Mouse (Mus musculus): ENCODE measurements around the gene Fcmr. TPM values are rescaled to one million over a fixed set of nuclear protein-coding genes. Genes with fewer than 3 reads are reported as not detected.

Gene Fcmr
- total RNA-seq (2021), result not detected
- long read RNA-seq, experiment 1, result 0 reads
- long read RNA-seq, experiment 2, result 0 reads

DNA sequence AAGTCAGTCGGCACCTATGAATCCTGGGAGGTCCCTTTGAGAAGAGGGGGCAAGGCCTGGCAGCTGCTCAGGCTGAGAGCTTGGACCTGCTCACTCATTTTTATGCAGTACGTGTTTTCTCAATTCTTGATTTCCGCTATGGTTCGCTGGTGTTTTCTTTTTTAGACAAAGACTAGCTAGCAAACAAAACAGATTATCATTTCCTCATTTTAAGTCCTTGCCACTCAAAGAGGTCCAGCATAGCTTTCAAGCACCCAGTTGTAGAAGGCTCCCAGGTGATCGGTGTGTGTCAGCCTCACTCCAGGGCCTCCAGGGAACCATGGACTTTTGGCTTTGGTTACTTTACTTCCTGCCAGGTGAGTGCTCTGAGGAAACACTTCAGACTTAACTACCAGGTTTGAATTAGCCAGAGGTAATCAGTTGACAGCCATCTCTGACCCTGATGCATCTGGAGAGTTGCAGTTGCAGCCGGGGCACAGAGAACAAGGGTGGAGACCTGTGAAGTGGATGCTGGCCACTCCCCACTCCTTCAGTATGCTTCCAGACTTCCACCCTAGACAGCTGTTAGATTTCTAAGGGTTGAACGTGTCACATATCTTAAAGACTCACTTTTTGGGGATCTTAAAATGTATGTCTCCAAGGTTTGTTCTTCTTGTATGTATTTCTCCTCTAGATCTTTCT is at the start of gene Fcmr:
Gene Fcmr (plus strand): TSS at position 129 of the 681 bp plus-strand sequence.
- DNase-seq, result no peak

GRCm38 (mm10) chr1:130819737-130820136 is 45.7 kb upstream of the Fcmr start:
- DNase-seq, result no peak

DNA sequence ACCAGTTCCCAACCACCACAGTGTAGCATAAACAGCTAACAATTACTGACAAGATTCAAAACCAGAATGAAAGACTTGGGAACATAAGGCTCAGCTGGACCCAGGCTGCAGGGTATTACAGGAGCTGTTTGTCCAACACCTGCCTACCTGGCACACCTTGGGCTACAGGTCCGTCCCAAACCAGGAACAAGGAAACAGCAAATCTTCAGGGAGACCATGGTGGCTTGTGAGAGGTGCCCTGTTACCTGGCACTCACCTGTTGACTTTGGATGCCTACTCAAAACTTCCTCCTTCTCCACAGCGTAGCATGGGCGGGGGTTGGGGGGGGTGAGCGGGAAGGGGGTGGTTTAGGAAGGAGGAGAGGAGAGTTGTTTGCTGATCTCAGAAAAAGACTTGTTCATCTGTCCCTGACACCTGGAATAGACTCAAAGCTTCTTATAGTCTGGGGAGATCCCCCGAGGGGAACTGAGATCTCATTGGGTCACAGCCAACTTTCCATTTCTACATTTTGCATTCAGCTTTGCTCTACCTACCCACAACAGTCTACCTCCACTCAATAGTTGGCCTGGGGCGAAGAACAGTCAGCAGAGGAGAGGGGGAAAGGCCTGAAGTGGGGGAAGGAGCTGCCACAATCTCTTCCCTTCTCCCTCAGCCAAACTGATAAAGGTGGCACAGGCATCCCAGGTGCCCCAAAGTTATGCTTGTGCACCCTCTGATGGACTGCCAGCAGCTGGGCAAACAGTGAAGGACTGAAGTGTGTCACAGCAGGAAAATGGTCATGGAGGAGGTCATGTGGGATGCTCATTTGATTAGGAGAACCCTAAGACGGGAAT is 44.9 kb upstream of the Fcmr start:
- no peak for DNase-seq

DNA sequence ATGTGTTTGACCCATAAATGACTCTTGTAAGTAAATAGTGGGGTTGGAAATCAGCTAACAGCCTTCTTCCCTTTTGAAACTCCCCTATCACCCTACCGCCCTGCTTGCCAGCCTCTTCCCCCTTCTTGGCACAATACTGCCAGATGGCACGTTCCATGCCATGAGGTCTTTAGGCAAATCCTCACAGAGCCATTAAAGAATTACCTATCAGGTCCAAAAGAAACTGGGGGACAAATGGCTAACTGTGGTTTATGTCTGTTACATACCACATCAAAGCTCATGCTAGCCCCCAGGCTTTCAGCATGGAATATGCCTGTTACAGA is 44.4 kb upstream of the Fcmr start:
- no peak for DNase-seq

DNA sequence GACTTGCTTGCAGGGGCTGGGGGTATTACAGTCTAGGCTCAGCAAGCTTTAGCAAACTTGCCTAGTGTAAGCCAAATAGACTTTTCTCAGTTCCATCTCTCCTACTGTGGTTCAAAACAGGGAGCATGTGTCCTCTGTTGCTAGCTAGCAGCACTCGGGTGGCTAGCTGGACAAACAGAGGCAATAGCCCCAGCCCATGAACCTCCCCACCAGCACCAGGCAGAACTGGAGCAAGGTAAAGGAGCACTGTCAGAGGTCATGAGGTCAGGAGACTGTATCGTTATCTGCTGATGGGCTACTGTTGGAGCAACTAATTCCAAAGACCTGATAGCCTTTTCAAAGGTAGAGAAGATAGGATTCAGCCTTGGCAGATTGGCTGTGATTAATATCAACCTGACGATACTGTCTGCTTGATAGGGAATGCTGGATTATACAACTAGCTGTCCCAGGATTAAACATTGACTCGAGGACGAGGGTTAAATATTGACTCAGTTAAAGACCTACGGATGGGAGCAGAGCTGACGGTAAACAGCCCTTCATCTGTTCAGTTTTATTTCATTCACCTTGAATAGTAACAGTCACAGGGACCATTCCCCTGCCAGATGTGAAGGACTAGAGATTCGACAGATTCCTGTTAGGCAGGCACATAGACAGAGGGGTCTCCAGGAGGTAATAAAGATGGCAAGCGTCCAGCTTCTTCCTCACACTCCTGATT is 43.4 kb upstream of the Fcmr start:
- DNase-seq, result no peak

DNA sequence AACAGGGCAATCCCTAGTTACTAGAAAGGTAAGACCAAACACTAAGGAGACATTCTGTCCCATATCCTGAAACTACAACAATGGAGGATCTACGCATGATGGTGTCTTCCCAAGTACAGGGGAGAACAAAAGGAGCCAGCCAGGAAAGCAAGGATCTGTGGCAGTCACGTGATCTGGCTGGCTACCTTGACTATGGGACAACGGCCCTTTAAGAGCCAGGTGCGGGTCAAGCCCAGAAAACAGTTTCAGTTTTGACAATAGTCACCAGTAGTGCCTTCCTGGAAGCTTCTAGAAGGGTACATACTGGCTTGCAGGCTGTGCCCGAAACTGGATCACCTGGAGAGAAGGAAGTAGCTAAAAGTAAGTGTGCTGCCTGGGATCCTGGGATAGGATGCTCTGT is 39.0 kb upstream of the Fcmr start, which contains the start of gene Pigr:
Gene Pigr (plus strand): TSS at position 237 of the 400 bp plus-strand sequence.
- DNase-seq, result no peak

DNA sequence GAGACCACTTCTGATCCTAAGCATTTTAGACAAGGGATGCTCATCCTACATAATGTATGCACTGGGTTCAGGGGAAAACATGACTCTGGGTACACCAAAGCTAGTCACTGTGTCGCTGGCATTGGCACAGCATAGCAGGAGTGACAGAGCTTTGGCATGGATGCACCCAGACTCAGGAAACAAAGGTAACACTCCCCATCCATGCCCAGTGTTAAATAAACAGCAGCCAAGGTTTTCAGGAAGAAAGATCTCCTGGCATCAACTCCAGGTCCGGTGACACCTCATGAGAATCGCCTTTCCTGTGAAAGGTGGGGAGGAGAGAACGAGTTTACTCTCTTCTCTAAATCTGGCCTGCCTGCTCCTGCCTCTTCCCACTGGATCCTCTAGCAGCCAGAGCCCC is 36.8 kb upstream of the Fcmr start:
- DNase-seq, result no peak

- no peak for DNase-seq
Measured at GRCm38 (mm10) chr1:130829906-130830830, 35.3 kb upstream of the Fcmr start.

DNA sequence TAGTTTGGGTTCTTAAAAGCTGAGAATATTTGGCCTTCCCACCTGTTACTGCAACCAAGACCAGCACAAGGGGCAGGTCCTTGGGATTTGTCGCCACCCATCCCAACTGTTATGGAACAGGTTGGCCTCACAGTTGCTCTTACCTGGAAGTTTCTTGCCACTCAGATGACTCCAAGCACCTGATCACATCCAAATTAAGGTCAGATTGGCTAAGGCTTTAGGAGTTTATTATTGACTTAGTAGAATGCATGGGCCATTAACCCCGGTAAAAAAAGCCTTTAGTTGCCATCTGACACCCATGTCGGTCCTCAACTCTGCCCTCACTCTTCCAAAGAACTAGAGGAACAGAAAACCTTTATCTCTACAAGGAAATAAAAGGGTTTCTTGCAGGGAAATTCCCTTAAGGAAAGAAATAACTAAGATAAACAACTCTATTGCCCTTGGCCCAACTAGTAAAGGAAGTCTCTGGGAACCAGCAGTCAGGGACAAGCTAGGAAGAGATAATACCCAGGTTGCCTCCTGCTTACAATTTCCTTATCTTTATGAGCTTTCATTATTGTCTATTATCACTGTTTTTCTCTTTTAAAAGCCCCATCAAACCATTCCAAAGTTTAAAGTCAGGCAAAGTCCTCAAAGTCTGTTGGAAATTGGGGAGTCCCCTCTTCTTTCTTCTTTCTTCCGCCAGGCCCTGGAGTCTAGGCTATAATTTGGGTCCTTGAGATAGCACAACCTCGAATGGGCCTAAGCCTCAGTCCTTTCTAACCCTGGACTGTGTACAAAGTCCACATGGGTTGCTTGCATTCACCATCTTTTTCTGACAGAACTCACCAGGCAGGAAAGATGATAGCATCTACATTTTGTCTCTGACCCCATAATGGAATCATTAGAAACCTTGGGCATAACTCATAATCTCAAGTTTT is 33.0 kb upstream of the Fcmr start:
- no peak for DNase-seq

- DNase-seq, result no peak
Measured at GRCm38 (mm10) chr1:130835161-130835936, 30.1 kb upstream of the Fcmr start.

- no peak for DNase-seq
Measured at GRCm38 (mm10) chr1:130838288-130838687, 27.2 kb upstream of the Fcmr start.

DNA sequence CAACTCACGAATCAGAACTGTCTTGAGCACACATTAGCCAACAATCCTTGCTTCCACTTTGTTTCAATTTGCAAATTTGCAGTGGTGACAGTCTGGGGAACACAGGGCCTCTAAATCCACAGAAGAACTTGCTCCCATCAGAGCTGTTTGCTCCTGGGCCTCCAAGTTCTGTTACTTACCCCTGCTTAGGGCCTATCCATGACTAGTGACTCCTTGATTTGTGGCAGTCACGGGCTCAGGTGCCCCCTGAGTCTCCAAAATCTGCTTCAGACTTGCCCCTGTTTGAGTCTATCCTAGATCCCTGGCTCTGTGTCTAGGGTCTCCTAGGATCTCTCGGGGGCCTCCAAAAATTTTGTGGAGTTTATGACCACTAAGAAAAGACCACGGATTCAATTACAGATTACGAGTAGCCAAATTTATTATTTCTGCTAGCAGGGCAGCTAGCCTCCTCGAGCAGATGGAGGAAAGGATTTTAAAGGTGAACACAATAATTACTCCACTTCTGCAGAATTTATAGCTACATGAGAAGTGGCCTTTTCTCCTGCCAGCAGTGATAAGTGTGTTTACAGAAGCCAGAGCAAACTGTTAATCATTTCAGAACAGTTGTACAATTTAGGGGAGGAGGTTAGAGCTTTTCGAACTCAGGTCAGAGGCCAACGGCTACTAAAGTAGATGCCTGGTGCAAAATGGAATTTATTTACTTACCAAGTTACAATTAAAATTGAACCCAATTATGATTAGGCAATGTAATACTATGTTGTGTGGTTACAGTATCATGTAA is 24.7 kb upstream of the Fcmr start:
- DNase-seq, result no peak

DNA sequence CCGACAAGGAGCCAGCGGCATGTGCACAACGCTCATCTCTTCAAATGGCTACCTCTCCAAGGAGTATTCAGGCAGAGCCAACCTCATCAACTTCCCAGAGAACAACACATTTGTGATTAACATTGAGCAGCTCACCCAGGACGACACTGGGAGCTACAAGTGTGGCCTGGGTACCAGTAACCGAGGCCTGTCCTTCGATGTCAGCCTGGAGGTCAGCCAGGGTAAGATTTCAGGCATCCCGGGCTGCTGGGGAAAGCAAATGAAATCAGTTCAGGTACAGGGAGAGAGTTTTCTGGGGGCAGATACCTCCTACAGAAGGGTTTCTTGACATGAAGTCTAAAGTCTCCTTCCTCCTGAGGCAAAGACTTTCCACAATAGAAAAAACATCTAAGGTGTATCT is 23.8 kb upstream of the Fcmr start:
- DNase-seq, result no peak

- no peak for DNase-seq
Measured at GRCm38 (mm10) chr1:130844516-130844915, 21.0 kb upstream of the Fcmr start.

DNA sequence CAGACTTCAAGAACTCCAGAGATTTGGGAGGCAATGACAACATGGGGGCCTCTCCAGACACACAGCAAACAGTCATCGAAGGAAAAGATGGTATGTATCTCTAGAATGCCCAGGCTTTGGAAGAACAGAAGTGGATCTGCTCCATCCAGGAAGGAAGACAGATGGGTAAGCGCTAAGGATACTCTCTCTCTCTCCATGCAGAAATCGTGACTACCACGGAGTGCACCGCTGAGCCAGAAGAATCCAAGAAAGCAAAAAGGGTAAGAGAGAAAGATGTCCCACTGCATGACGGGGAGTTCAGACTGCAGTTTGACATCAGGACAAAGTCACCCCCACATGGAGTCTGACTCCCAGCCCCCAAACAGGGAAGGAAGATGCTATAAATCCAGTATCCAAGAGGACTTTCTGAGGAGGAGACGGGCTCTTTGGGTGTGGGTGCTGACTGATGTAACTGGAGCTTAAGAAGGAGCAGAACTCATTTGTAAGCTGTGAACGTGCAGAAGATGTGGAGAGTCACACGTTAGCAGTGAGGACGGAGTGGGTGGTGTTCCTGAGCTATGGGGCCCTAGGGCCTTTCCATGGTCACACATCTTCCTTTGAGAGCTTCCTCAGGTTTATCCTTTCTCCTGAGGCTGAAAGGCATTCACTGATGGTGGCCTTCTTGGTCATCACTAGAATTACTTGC is 15.8 kb upstream of the Fcmr start:
- no peak for DNase-seq

DNA sequence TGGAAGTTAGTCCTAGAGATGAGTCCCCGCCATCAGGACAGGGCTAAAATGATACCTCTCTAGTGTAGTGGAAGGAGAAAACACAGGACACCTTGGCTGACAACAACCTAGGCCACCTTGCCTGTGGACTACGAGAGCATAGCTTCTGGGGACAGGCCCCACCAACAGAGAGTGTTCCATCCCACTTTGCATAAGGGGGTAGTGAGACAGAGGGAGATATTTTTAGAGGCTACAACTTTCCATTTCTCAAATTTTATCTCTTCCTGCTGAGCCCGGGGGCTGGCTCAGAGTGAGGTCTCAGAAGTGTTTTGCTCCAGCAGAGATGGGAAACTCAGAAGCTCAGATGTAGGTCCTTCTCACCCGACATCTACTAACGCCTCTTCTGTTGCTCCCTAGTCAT is 15.1 kb upstream of the Fcmr start:
- no peak for DNase-seq

DNA sequence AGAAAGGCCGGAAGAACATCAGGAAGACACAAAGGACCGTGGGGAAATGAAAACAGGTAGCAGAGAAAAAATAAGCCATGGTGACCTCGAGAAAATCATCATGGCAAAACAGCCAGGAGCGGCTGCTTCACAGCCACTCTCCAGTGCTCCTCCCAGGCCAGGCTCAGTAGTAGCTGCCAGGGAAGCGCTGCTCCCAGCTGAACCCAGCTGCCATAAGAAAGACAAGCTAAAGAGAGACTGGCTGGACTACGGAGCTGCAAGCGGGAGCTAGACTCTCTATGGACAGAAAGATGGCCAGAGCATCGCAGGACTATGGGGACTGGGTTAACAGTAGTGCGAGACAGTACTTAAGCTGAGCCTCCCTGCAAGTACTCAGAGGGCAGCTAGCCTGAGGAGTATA is 10.7 kb upstream of the Fcmr start:
- no peak for DNase-seq

DNA sequence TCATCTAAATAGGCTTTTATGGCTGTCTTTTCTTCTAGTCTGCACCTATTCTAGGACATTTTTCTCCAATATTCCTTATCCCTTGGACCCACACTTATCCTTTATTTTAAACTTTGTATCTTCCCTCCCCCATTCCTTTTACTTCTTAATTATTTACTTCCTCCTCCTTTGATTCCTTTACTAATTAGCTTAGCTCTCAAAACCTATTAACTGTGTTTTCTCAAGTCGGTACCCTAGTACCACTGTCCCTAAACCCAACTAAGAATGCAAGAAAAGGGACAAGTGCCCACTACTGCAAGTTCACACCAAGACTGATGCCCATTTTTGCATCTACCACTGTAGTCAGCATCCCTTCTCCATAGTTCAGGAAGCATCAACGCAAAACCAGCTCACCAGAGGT is 9.7 kb upstream of the Fcmr start:
- DNase-seq, result no peak

- DNase-seq, result no peak
Measured at GRCm38 (mm10) chr1:130857456-130857855, 8.0 kb upstream of the Fcmr start.

All from adrenal gland, postnatal 36 days (tissue).